Mouse (Mus musculus) lung, adult 2 months (tissue): ENCODE measurements around the gene Olfr68.

Source experiments
- CTCF ChIP-seq: fragments of 200-500 bp; IDR thresholded peaks from 2 replicates; pipeline ENCODE4 v1.5.1; 2011; ENCODE audit warnings: mild to moderate bottlenecking, low read length, control low read depth; ENCODE audit not compliant: insufficient read depth
- POLR2A ChIP-seq: fragments of 200-500 bp; IDR thresholded peaks from 2 replicates; pipeline ENCODE4 v1.6.1; 2011; ENCODE audit warnings: low read depth, mild to moderate bottlenecking, control low read depth, low read length, borderline replicate concordance; ENCODE audit errors: extremely low read depth

DNA sequence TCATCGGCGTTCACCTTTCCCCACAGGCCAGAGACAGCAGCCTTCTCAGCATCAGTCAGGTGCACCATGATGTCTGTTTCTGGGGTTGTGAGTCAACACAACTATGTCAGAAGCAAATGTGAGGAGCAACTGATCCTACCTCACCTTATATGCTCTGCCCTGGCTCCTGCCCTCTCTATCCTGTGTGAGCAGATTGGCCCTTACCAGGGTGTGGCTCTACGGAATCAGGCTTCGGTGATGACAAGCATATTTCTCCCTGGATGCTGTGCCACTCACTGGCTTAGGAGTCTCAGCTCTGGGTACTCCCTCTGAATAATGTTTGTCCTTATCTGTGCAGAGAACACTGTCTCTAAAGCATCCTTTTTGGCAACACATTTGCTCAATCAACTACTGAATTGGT lies 48.3 kb upstream of the Olfr68 start, which contains the start of gene Hbb-bs:
- TF ChIP-seq CTCF (no peak), POLR2A (no peak)
